9 mouse cellular contexts compared by ENCODE assay signal in the genomic region with DNA sequence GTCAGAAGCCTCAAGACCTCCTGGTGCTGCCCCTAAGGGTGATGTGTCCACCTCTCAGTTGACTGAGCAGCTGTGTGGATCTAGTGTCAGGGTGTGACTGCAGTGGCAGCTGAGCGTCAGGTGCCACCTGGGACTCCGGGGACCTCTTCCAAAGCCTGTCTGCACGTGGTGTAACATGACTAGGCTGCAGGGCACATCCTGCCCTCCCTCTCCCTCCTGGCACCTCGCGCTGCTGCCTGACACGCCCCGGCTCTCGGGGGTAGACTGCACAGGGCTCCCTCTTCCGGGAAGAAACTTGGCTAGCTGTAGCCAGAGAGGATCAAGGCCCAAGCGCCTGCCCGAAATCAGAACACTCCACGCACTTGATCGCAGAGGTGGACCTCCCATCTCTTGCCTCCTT.
DNase-seq lines count a peak whose midpoint lies in the region; ATAC-seq and TF ChIP-seq lines count a peak whose summit lies in the region.
"Had no signal": no experiment of that assay in that cellular context is flagged by ENCODE, and none has a peak within 500 bp of the region (broad histone marks: within the 10 kb centered on the region; RNA-seq: fewer than 3 reads in every experiment).

No protein-coding gene starts in this region.

- no peak overlapping the region for H3K27ac ChIP-seq in kidney, postnatal 0 days
- H3K27ac ChIP-seq: neural tube, embryonic 13.5 days had no signal

- no peaks in the 10 kb centered on the region for H3K27me3 ChIP-seq in kidney, postnatal 0 days (ENCODE audit: insufficient read depth, low read length)
- H3K27me3 ChIP-seq: neural tube, embryonic 13.5 days had no signal

- 26% methylated on average over 13 of the region's 13 CpGs for WGBS in kidney, postnatal 0 days

- H3K4me1 ChIP-seq in kidney, postnatal 0 days (replicated peaks; ENCODE audit: insufficient read depth, low read length) = peaks cover 10% of the 10 kb centered on the region; the same call in 1 of the 2 replicates

- no peak overlapping the region for H3K9ac ChIP-seq in kidney, postnatal 0 days (ENCODE audit: low read depth, low read length)
- H3K9ac ChIP-seq: neural tube, embryonic 13.5 days had no signal

- TF ChIP-seq CTCF in kidney, postnatal 0 days (IDR thresholded peaks at IDR 0.05; ENCODE audit: low read depth) = peak; percentile 44; the same call in 1 of the 2 replicates

- H3K9me3 ChIP-seq in kidney, postnatal 0 days (replicated peaks; ENCODE audit: low read length) = no peaks in the 10 kb centered on the region
- H3K9me3 ChIP-seq: neural tube, embryonic 13.5 days had no signal

- peak; percentile 25 for DNase-seq in ovary, postnatal 14 days (ENCODE audit: low spot score)
- no peak for DNase-seq in ovary, postnatal 10 days (ENCODE audit: low spot score)
- peak; percentile 76 to 85 for DNase-seq in heart, adult 18-20 months
- DNase-seq in kidney, postnatal 0 days (ENCODE audit: low spot score) = peak; percentile 61
- DNase-seq in spleen, adult 12 weeks (ENCODE audit: low spot score) = peak; percentile 19
- DNase-seq in adipocyte (ENCODE audit: low spot score) = no peak
- no peak for DNase-seq in adrenal gland, adult 18-20 months (ENCODE audit: low spot score in 2 of 2)
- DNase-seq in retina, embryonic 14.5 days (ENCODE audit: low spot score) = no peak

- no peak overlapping the region for H3K4me2 ChIP-seq in kidney, postnatal 0 days (ENCODE audit: low read length)
- H3K4me2 ChIP-seq: neural tube, embryonic 13.5 days had no signal

- H3K36me3 ChIP-seq in kidney, postnatal 0 days (ENCODE audit: insufficient read depth, low read length) = no peaks in the 10 kb centered on the region
- H3K36me3 ChIP-seq: neural tube, embryonic 13.5 days had no signal

- no peak overlapping the region for H3K4me3 ChIP-seq in kidney, postnatal 0 days (replicated peaks; ENCODE audit: low read depth, low read length)
- H3K4me3 ChIP-seq: neural tube, embryonic 13.5 days had no signal

- peak; percentile 63 for ATAC-seq in kidney, postnatal 0 days (replicated peaks; ENCODE audit: low FRiP score, low read depth)

Comparison
In these comparisons a context has a peak if more than half of its experiments do, and no peak if none do; other contexts are left out.
1. DNase-seq: peak in ovary, postnatal 14 days (single experiment), heart, adult 18-20 months (2 of 2), kidney, postnatal 0 days (single experiment) and spleen, adult 12 weeks (single experiment); none in ovary, postnatal 10 days (single experiment), adipocyte (single experiment), adrenal gland, adult 18-20 months (0 of 2) and retina, embryonic 14.5 days (single experiment).